Mouse (Mus musculus) Muller cell, postnatal 12 days (primary cell): ENCODE data around the gene Mov10l1.

Experiments
- DNase-seq: peaks from one replicate; pipeline ENCODE4 v3.0.0-alpha.2; 2015; ENCODE audit errors: inconsistent ontology term

Gene Mov10l1

GRCm38 (mm10) chr15:89074613-89075477, 92.1 kb downstream of the Mov10l1 start, which contains the start of gene Trabd:
Trabd (plus strand) TSS chr15:89075124.
- no peak for DNase-seq

GRCm38 (mm10) chr15:89075478-89076147, 92.9 kb downstream of the Mov10l1 start:
- DNase-seq = peak; percentile 95

GRCm38 (mm10) chr15:89076156-89076731, 93.5 kb downstream of the Mov10l1 start:
- peak; percentile 72 for DNase-seq

GRCm38 (mm10) chr15:89078208-89078836, 95.6 kb downstream of the Mov10l1 start:
- no peak for DNase-seq

GRCm38 (mm10) chr15:89083906-89084305, 101.2 kb downstream of the Mov10l1 start:
- no peak for DNase-seq

- no peak for DNase-seq
These were observed 102.1 kb downstream of the Mov10l1 start for GRCm38 (mm10) chr15:89084826-89085225.

GRCm38 (mm10) chr15:89088607-89089247, 106.0 kb downstream of the Mov10l1 start, which contains the start of gene Selenoo:
Selenoo (plus strand) TSS chr15:89089084.
- peak; percentile 91 for DNase-seq

- no peak for DNase-seq
These were observed 106.7 kb downstream of the Mov10l1 start for GRCm38 (mm10) chr15:89089248-89090051.

GRCm38 (mm10) chr15:89090662-89091061, 108.0 kb downstream of the Mov10l1 start:
- no peak for DNase-seq

GRCm38 (mm10) chr15:89092181-89092580, 109.5 kb downstream of the Mov10l1 start:
- no peak for DNase-seq

GRCm38 (mm10) chr15:89097450-89097849, 114.7 kb downstream of the Mov10l1 start:
- DNase-seq = no peak

- DNase-seq = no peak
These were observed 115.9 kb downstream of the Mov10l1 start for GRCm38 (mm10) chr15:89098616-89099015.

GRCm38 (mm10) chr15:89100823-89101222, 118.1 kb downstream of the Mov10l1 start:
- DNase-seq = no peak

GRCm38 (mm10) chr15:89102646-89103045, 119.9 kb downstream of the Mov10l1 start:
- no peak for DNase-seq

- no peak for DNase-seq
These were observed 121.2 kb downstream of the Mov10l1 start for GRCm38 (mm10) chr15:89103921-89104320.

GRCm38 (mm10) chr15:89104425-89104824, 121.7 kb downstream of the Mov10l1 start:
- DNase-seq = no peak
